Mouse (Mus musculus) common myeloid progenitor, adult 5-6 weeks (primary cell): ENCODE results near the gene 4931406P16Rik. TPM values are rescaled to one million over a fixed set of nuclear protein-coding genes. Genes with fewer than 3 reads are reported as not detected.

Experiments
- ATAC-seq: replicated peaks from 2 replicates; pipeline ENCODE4 v1.8.0; 2016; ENCODE audit warnings: low read depth, mild to moderate bottlenecking, moderate TSS enrichment, inconsistent platforms; ENCODE audit not compliant: poor library complexity, severe bottlenecking
- total RNA-seq: library from RNA; stranded (forward); fragments of 200-1000, 187-1606 nt; gene quantifications from 2 replicates; pipeline ENCODE4 v1.2.3, GENCODE M21; 2017

The 4931406P16Rik gene
- total RNA-seq, 1 experiment from 2014 or later: 23.7 TPM

GRCm38 (mm10) chr7:34317901-34318476, 4.6 kb upstream of the 4931406P16Rik start:
- ATAC-seq: no peak

- peak; percentile 84 for ATAC-seq
These were observed 437 bp downstream of the 4931406P16Rik start for GRCm38 (mm10) chr7:34312786-34313442.

- no peak for ATAC-seq
These were observed 4.1 kb downstream of the 4931406P16Rik start for GRCm38 (mm10) chr7:34309186-34309764.

GRCm38 (mm10) chr7:34308586-34308985, 4.8 kb downstream of the 4931406P16Rik start:
- ATAC-seq: no peak

GRCm38 (mm10) chr7:34305454-34305853, 7.9 kb downstream of the 4931406P16Rik start:
- ATAC-seq: no peak

GRCm38 (mm10) chr7:34302651-34303050, 10.7 kb downstream of the 4931406P16Rik start:
- no peak for ATAC-seq

GRCm38 (mm10) chr7:34301952-34302351, 11.4 kb downstream of the 4931406P16Rik start:
- ATAC-seq: peak; percentile 63

GRCm38 (mm10) chr7:34298818-34299217, 14.5 kb downstream of the 4931406P16Rik start:
- no peak for ATAC-seq

GRCm38 (mm10) chr7:34296124-34296523, 17.2 kb downstream of the 4931406P16Rik start:
- no peak for ATAC-seq

GRCm38 (mm10) chr7:34292633-34293032, 20.7 kb downstream of the 4931406P16Rik start:
- no peak for ATAC-seq

- peak; percentile 83 for ATAC-seq
These were observed 22.1 kb downstream of the 4931406P16Rik start for GRCm38 (mm10) chr7:34291265-34291664.

GRCm38 (mm10) chr7:34290450-34291151, 22.8 kb downstream of the 4931406P16Rik start:
- ATAC-seq: no peak

GRCm38 (mm10) chr7:34277656-34278055, 35.7 kb downstream of the 4931406P16Rik start:
- no peak for ATAC-seq

GRCm38 (mm10) chr7:34276066-34276465, 37.3 kb downstream of the 4931406P16Rik start:
- no peak for ATAC-seq

GRCm38 (mm10) chr7:34272465-34272864, 40.9 kb downstream of the 4931406P16Rik start:
- peak; percentile 94 for ATAC-seq

- ATAC-seq: no peak
These were observed 44.9 kb downstream of the 4931406P16Rik start for GRCm38 (mm10) chr7:34268463-34268862.

GRCm38 (mm10) chr7:34266421-34266820, 46.9 kb downstream of the 4931406P16Rik start:
- ATAC-seq: no peak

GRCm38 (mm10) chr7:34265876-34266346, 47.4 kb downstream of the 4931406P16Rik start:
- peak; percentile 94 for ATAC-seq

GRCm38 (mm10) chr7:34263437-34263836, 49.9 kb downstream of the 4931406P16Rik start:
- ATAC-seq: no peak

- no peak for ATAC-seq
These were observed 54.9 kb downstream of the 4931406P16Rik start for GRCm38 (mm10) chr7:34258407-34258806.

- no peak for ATAC-seq
These were observed 56.1 kb downstream of the 4931406P16Rik start for GRCm38 (mm10) chr7:34257279-34257678.
